Mouse (Mus musculus): Measurements from ENCODE around the gene Smad5. TPM values are rescaled to one million over a fixed set of nuclear protein-coding genes. Genes with fewer than 3 reads are reported as not detected.

Gene Smad5
- polyA plus RNA-seq, 1 experiment = 11.5 TPM

GRCm38 (mm10) chr13:56699370-56699769 is 3.4 kb upstream of the Smad5 start:
- TF ChIP-seq POLR2A (IDR thresholded peaks at IDR 0.05; ENCODE audit: borderline replicate concordance, low read depth, low read length) = no peak
- TF ChIP-seq CTCF (IDR thresholded peaks at IDR 0.05; ENCODE audit: low read depth, low read length) = peak; percentile 24; the same call in 1 of the 2 replicates
- no peak overlapping the region for H3K27ac ChIP-seq (ENCODE audit: insufficient read depth, low read depth, low read length)
- H3K4me3 ChIP-seq (ENCODE audit: insufficient read depth, low read length) = no peak overlapping the region
- H3K4me1 ChIP-seq (ENCODE audit: control insufficient read depth, insufficient read depth, low read length) = peaks cover 9% of the 10 kb centered on the region

DNA sequence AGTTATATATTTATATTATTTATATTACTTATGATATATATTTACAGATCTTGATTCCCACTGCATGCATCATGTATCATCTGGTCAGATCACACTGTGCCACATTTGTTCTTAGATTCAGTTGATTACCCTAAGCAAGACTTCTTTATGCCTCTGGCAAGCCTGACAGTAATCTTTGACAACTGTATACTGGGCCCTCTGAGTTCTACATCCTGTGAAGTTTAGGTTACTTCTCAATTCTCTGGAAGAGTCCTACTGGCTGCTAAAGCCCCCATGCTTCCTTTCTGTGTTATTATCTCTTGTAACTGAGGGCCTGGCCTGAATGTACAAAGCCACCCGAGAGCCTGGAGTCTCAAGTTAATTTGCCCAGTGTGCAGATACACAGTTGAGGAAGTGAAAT is 1.8 kb upstream of the Smad5 start:
- Histone ChIP-seq H3K4me3 (ENCODE audit: insufficient read depth, low read length) (no peak overlapping the region), H3K4me1 (ENCODE audit: control insufficient read depth, insufficient read depth, low read length) (peaks cover 18% of the 10 kb centered on the region), H3K27ac (ENCODE audit: insufficient read depth, low read depth, low read length) (no peak overlapping the region)
- no peak for TF ChIP-seq CTCF (IDR thresholded peaks at IDR 0.05; ENCODE audit: low read depth, low read length)

- Histone ChIP-seq H3K27ac (ENCODE audit: insufficient read depth, low read depth, low read length) (no peak overlapping the region), H3K4me1 (ENCODE audit: control insufficient read depth, insufficient read depth, low read length) (peaks cover 20% of the 10 kb centered on the region), H3K4me3 (ENCODE audit: insufficient read depth, low read length) (no peak overlapping the region)
- TF ChIP-seq POLR2A (IDR thresholded peaks at IDR 0.05; ENCODE audit: borderline replicate concordance, low read depth, low read length) = no peak
- no peak for TF ChIP-seq CTCF (IDR thresholded peaks at IDR 0.05; ENCODE audit: low read depth, low read length)
These were observed 886 bp upstream of the Smad5 start for GRCm38 (mm10) chr13:56701924-56702323.

DNA sequence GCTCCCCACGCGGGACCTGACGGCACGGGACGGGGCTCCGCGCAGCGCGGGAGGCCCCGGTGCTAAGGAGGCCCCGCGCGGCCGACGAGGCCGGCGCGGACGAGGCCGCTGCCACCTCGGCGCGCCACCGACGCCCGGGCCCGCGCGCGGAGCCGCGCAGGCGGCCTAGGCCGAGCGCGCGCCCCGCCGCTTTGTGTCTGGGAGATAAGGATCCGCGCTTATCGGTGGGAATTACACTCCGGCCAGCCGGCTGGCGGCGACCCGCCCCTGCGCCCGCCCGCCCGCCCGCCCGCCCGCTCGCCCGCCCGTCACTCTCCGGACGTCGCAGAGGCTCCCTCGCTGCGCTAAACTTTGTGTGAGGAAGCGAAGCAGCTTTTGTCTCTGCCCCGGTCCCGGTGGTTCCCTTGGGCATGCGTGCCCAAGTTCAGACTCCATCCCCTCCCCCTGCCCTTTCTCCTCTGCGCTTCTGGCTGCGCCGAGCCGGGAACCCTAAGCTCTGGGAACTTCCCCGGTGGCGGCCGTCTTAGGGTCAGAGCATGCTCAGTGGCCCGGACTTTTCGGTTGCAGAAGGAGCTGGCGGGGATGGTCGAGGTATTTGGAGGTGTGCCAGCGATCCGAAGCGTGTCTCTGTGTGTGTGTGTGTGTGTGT is 536 bp downstream of the Smad5 start:
- peak overlapping the region; percentile 73 for H3K4me3 ChIP-seq (ENCODE audit: insufficient read depth, low read length)
- H3K4me1 ChIP-seq (ENCODE audit: control insufficient read depth, insufficient read depth, low read length) = peaks cover 20% of the 10 kb centered on the region
- TF ChIP-seq POLR2A (IDR thresholded peaks at IDR 0.05; ENCODE audit: borderline replicate concordance, low read depth, low read length) = no peak
- TF ChIP-seq CTCF (IDR thresholded peaks at IDR 0.05; ENCODE audit: low read depth, low read length) = no peak
- H3K27ac ChIP-seq (ENCODE audit: insufficient read depth, low read depth, low read length) = peak overlapping the region; percentile 58

- TF ChIP-seq POLR2A (IDR thresholded peaks at IDR 0.05; ENCODE audit: borderline replicate concordance, low read depth, low read length) (no peak), CTCF (IDR thresholded peaks at IDR 0.05; ENCODE audit: low read depth, low read length) (no peak)
- peak overlapping the region; percentile 73 for H3K4me3 ChIP-seq (ENCODE audit: insufficient read depth, low read length)
- peaks cover 19% of the 10 kb centered on the region for H3K4me1 ChIP-seq (ENCODE audit: control insufficient read depth, insufficient read depth, low read length)
- no peak overlapping the region for H3K27ac ChIP-seq (ENCODE audit: insufficient read depth, low read depth, low read length)
These were observed 1.1 kb downstream of the Smad5 start for GRCm38 (mm10) chr13:56703871-56704321.

GRCm38 (mm10) chr13:56704596-56704995 is 1.8 kb downstream of the Smad5 start:
- peaks cover 16% of the 10 kb centered on the region for H3K4me1 ChIP-seq (ENCODE audit: control insufficient read depth, insufficient read depth, low read length)
- no peak overlapping the region for H3K27ac ChIP-seq (ENCODE audit: insufficient read depth, low read depth, low read length)
- no peak overlapping the region for H3K4me3 ChIP-seq (ENCODE audit: insufficient read depth, low read length)
- no peak for TF ChIP-seq POLR2A (IDR thresholded peaks at IDR 0.05; ENCODE audit: borderline replicate concordance, low read depth, low read length)
- no peak for TF ChIP-seq CTCF (IDR thresholded peaks at IDR 0.05; ENCODE audit: low read depth, low read length)

DNA sequence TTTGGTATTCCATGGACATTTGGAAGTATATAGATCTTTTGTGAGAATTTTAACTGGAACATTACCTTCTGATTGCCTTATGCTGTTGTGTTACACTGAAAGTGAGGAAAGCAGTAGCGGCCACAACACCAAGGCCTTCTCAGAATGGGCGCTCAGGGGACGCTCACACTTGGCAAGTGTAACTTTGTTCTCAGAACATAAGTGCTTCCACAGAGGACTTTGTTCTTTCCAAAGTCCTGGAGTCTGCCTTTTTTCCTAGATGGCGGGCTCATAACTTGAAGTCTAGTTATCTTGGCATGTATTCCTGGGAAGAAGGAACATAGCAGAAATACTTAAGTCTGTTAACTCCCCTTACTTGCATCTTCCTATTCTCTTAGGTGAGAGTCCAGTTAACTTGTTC is 4.3 kb downstream of the Smad5 start:
- no peak overlapping the region for H3K27ac ChIP-seq (ENCODE audit: insufficient read depth, low read depth, low read length)
- TF ChIP-seq CTCF (IDR thresholded peaks at IDR 0.05; ENCODE audit: low read depth, low read length) = no peak
- no peak for TF ChIP-seq POLR2A (IDR thresholded peaks at IDR 0.05; ENCODE audit: borderline replicate concordance, low read depth, low read length)

GRCm38 (mm10) chr13:56707606-56708005 is 4.8 kb downstream of the Smad5 start:
- no peak for TF ChIP-seq POLR2A (IDR thresholded peaks at IDR 0.05; ENCODE audit: borderline replicate concordance, low read depth, low read length)
- no peak for TF ChIP-seq CTCF (IDR thresholded peaks at IDR 0.05; ENCODE audit: low read depth, low read length)
- Histone ChIP-seq H3K27ac (ENCODE audit: insufficient read depth, low read depth, low read length) (no peak overlapping the region), H3K4me3 (ENCODE audit: insufficient read depth, low read length) (no peak overlapping the region), H3K4me1 (ENCODE audit: control insufficient read depth, insufficient read depth, low read length) (peaks cover 13% of the 10 kb centered on the region)

More for the DNA sequence above, 4.3 kb downstream of the Smad5 start:
- no peak overlapping the region for H3K4me3 ChIP-seq (ENCODE audit: insufficient read depth, low read length)
- peaks cover 16% of the 10 kb centered on the region for H3K4me1 ChIP-seq (ENCODE audit: control insufficient read depth, insufficient read depth, low read length)

GRCm38 (mm10) chr13:56710620-56711019 is 7.8 kb downstream of the Smad5 start:
- Histone ChIP-seq H3K4me1 (ENCODE audit: control insufficient read depth, insufficient read depth, low read length) (peaks cover 5% of the 10 kb centered on the region), H3K4me3 (ENCODE audit: insufficient read depth, low read length) (no peak overlapping the region), H3K27ac (ENCODE audit: insufficient read depth, low read depth, low read length) (no peak overlapping the region)
- TF ChIP-seq POLR2A (IDR thresholded peaks at IDR 0.05; ENCODE audit: borderline replicate concordance, low read depth, low read length) (no peak), CTCF (IDR thresholded peaks at IDR 0.05; ENCODE audit: low read depth, low read length) (no peak)

DNA sequence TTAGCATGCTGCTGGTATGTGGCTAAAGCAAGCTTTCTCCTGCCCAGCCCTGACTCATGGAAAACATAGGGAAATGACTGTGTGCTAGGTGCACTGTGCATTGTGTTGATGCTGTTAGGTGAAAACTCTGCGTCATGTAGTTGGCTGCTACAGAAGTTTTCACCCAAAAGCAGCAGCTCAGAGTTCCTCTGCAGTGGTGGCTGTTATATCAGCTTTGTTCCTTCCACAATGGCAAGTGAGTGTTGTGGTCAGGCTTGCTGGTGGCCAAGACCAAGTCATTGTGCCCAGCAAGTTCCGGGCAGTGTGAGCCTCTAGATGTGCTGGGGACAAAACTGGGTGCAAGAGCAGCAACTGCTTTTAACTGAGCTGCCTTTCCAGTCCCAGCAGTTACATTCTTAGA is 9.4 kb downstream of the Smad5 start:
- no peak overlapping the region for H3K4me3 ChIP-seq (ENCODE audit: insufficient read depth, low read length)
- H3K4me1 ChIP-seq (ENCODE audit: control insufficient read depth, insufficient read depth, low read length) = no peaks in the 10 kb centered on the region; the same call in 1 of the 2 replicates
- H3K27ac ChIP-seq (ENCODE audit: insufficient read depth, low read depth, low read length) = no peak overlapping the region
- TF ChIP-seq CTCF (IDR thresholded peaks at IDR 0.05; ENCODE audit: low read depth, low read length) = no peak

All from bone marrow macrophage, adult 2 months (primary cell).